Mouse (Mus musculus): ENCODE measurements around the gene Lkaaear1. TPM values are rescaled to one million over a fixed set of nuclear protein-coding genes. Genes with fewer than 3 reads are reported as not detected.

The Lkaaear1 gene
- total and polyA plus RNA-seq, 3 experiments = not detected

DNA sequence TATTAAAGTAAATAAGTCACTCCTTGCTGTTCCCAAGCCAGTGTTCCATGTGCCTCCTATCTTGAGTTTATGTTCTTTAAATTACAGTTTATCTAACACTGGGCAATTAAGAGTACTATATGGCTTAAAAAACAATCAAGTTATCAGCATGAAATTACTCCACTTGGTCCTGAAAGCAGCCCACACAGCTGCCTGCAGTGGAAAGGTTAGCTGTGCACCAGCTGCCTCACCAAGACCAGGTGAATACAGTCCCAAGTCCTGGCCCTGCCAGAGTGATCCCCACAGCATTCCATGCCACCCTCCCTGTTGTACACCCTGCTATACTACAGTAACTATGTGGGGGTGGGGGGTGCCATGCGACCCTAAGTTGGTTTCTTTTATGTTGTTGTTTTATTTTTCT lies 44.7 kb downstream of the Lkaaear1 start:
- DNase-seq = no peak

DNA sequence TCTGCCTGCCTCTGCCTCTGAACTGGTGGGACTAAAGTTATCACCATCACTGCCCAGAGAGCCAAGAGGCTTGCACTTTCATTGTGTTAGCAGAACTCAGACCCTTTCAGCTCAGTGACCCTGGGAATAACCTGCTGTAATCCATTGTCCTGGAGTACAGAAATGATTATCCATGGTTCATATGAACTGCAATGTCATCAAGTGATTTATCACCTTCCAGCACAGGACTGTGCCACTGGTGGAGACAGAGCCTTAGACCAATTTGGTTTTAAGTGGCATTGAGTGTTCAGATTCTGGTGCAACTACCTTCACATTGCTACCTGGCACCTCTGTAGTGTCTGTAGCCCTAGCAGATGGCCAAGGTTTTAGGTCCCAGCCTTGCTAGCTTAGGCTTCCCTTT lies 45.2 kb downstream of the Lkaaear1 start:
- DNase-seq = no peak

DNA sequence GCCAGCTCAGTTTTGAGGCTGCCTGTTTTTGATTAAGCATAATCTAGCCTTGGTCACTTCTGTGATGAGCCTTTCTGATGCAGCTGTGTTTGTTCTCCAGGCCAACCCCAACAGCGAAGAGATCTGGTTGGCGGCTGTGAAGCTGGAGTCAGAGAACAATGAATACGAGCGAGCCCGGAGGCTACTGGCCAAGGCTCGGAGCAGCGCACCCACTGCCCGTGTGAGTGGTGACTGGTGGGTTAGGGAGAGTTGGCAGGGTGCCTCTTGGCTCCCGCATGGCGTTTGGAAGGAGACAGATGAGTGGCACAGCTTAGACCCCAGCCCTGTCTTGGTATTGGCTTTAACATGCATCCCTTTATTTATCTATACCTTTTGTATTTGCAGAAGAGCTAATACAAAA lies 49.3 kb downstream of the Lkaaear1 start:
- no peak for DNase-seq

Other genes starting within 250 kb of the Lkaaear1 start
- 10 to 100 TPM in 1 of 2 experiments, 1 to 10 TPM in 1; 9.5 to 16.3 TPM for gene Zbtb46, start 239.0 kb downstream of the Lkaaear1 start, total RNA-seq (2021)
- 6.0 and 6.2 TPM in 2 replicates for gene Zbtb46, start 239.0 kb downstream of the Lkaaear1 start, polyA plus RNA-seq (2012; rRNA removed)
- gene Abhd16b, start 205.2 kb downstream of the Lkaaear1 start, total RNA-seq (2021) = not detected
- gene Abhd16b, start 205.2 kb downstream of the Lkaaear1 start, polyA plus RNA-seq (2012; rRNA removed) = not detected in 2 replicates
- 100 to 1,000 TPM; 102 to 119 TPM for gene Tpd52l2, start 201.3 kb downstream of the Lkaaear1 start, total RNA-seq (2021)
- 24.0 and 25.2 TPM in 2 replicates for gene Tpd52l2, start 201.3 kb downstream of the Lkaaear1 start, polyA plus RNA-seq (2012; rRNA removed)
- 10 to 100 TPM; 92.3 to 96.0 TPM for gene Dnajc5, start 178.0 kb downstream of the Lkaaear1 start, total RNA-seq (2021)
- gene Dnajc5, start 178.0 kb downstream of the Lkaaear1 start, polyA plus RNA-seq (2012; rRNA removed) = 35.7 and 36.6 TPM in 2 replicates
- 10 to 100 TPM; 64.9 to 73.6 TPM for gene Uckl1, start 113.5 kb downstream of the Lkaaear1 start, total RNA-seq (2021)
- gene Uckl1, start 113.5 kb downstream of the Lkaaear1 start, polyA plus RNA-seq (2012; rRNA removed) = 165 and 170 TPM in 2 replicates
- 10 to 100 TPM; 63.0 to 69.0 TPM for gene Prpf6, start 106.6 kb downstream of the Lkaaear1 start, total RNA-seq (2021)
- gene Prpf6, start 106.6 kb downstream of the Lkaaear1 start, polyA plus RNA-seq (2012; rRNA removed) = 6.7 and 9.6 TPM in 2 replicates
- gene Zfp512b, start 105.6 kb downstream of the Lkaaear1 start, total RNA-seq (2021) = 10 to 100 TPM; 40.9 to 52.7 TPM
- 69.2 and 72.6 TPM in 2 replicates for gene Zfp512b, start 105.6 kb downstream of the Lkaaear1 start, polyA plus RNA-seq (2012; rRNA removed)
- 10 to 100 TPM in 1 of 2 experiments, 1 to 10 TPM in 1; 9.6 to 21.6 TPM for gene Samd10, start 99.2 kb downstream of the Lkaaear1 start, total RNA-seq (2021)
- 41.0 and 44.6 TPM in 2 replicates for gene Samd10, start 99.2 kb downstream of the Lkaaear1 start, polyA plus RNA-seq (2012; rRNA removed)
- gene Gm29797, start 41.4 kb downstream of the Lkaaear1 start, total RNA-seq (2021) = under 1 TPM in 1 of 2 experiments, not detected in 1; 0.55 TPM
- 0.47 TPM in 1 of 2 replicates, not detected in the other for gene Gm29797, start 41.4 kb downstream of the Lkaaear1 start, polyA plus RNA-seq (2012; rRNA removed)
- gene Sox18, start 26.8 kb downstream of the Lkaaear1 start, total RNA-seq (2021) = 10 to 100 TPM; 20.3 to 34.7 TPM
- gene Sox18, start 26.8 kb downstream of the Lkaaear1 start, polyA plus RNA-seq (2012; rRNA removed) = 164 and 223 TPM in 2 replicates
- gene Tcea2, start 18.1 kb downstream of the Lkaaear1 start, total RNA-seq (2021) = 1 to 10 TPM; 6.6 to 7.8 TPM
- 10.1 and 10.6 TPM in 2 replicates for gene Tcea2, start 18.1 kb downstream of the Lkaaear1 start, polyA plus RNA-seq (2012; rRNA removed)
- 10 to 100 TPM; 21.4 to 31.1 TPM for gene Rgs19, start 4.5 kb downstream of the Lkaaear1 start, total RNA-seq (2021)
- gene Rgs19, start 4.5 kb downstream of the Lkaaear1 start, polyA plus RNA-seq (2012; rRNA removed) = 61.2 and 67.3 TPM in 2 replicates
- 1 to 10 TPM; 1.0 to 3.7 TPM for gene Oprl1, start 16.6 kb upstream of the Lkaaear1 start, total RNA-seq (2021)
- gene Oprl1, start 16.6 kb upstream of the Lkaaear1 start, polyA plus RNA-seq (2012; rRNA removed) = 1.3 and 1.6 TPM in 2 replicates
- 1 to 10 TPM; 2.6 to 5.0 TPM for gene Myt1, start 64.9 kb upstream of the Lkaaear1 start, total RNA-seq (2021)
- 0.91 and 0.99 TPM in 2 replicates for gene Myt1, start 64.9 kb upstream of the Lkaaear1 start, polyA plus RNA-seq (2012; rRNA removed)
- gene Pcmtd2, start 139.4 kb upstream of the Lkaaear1 start, total RNA-seq (2021) = 10 to 100 TPM; 48.0 to 69.7 TPM
- gene Pcmtd2, start 139.4 kb upstream of the Lkaaear1 start, polyA plus RNA-seq (2012; rRNA removed) = 18.3 and 21.5 TPM in 2 replicates
- gene Polr3k, start 165.9 kb upstream of the Lkaaear1 start, total RNA-seq (2021) = 10 to 100 TPM; 15.8 to 20.1 TPM
- gene Polr3k, start 165.9 kb upstream of the Lkaaear1 start, polyA plus RNA-seq (2012; rRNA removed) = 0.94 and 1.9 TPM in 2 replicates

Measured in adrenal gland, adult 2 months (tissue).